23 mouse cellular contexts compared by ENCODE assay signal in the genomic region with DNA sequence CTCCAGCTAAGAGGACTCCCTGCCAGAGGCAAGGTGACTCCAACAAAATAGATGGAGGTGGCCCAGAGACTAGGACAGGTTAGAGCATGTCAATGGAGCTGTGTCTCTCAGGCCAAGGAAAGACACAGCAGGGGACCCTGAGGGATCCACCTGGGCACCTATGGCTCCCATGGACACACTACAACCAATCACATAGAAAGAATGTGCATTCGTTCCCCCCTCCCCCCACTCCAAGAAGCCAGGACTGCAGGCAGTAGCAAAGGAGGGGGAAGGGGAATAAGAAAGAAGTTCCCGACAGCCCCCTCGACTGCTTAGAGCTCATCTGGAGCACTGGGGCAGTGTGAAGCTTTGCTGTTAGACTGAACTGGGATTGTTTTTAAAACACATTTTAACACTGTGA.
DNase-seq lines count a peak whose midpoint lies in the region; ATAC-seq and TF ChIP-seq lines count a peak whose summit lies in the region.
"Had no signal": no experiment of that assay in that cellular context is flagged by ENCODE, and none has a peak within 500 bp of the region (broad histone marks: within the 10 kb centered on the region; RNA-seq: fewer than 3 reads in every experiment).

No protein-coding gene starts in this region.

- no peak for TF ChIP-seq CTCF in hindbrain, postnatal 0 days (IDR thresholded peaks at IDR 0.05; ENCODE audit: low read depth)

- H3K27me3 ChIP-seq in hindbrain, embryonic 10.5 days (ENCODE audit: insufficient read depth, poor library complexity, severe bottlenecking), result peaks cover 5% of the 10 kb centered on the region
- no peaks in the 10 kb centered on the region for H3K27me3 ChIP-seq in hindbrain, postnatal 0 days (ENCODE audit: insufficient read depth, low read length)
- H3K27me3 ChIP-seq in embryonic facial prominence, embryonic 10.5 days (replicated peaks; ENCODE audit: low read depth, poor library complexity, severe bottlenecking), result peaks cover 8% of the 10 kb centered on the region; the same call in 1 of the 2 replicates
- H3K27me3 ChIP-seq: embryonic facial prominence, embryonic 12.5 days; embryonic facial prominence, embryonic 15.5 days; heart, embryonic 12.5 days; heart, embryonic 15.5 days had no signal

- 46% methylated on average over 3 of the region's 3 CpGs for WGBS in hindbrain, embryonic 10.5 days
- 63% methylated on average over 3 of the region's 3 CpGs for WGBS in hindbrain, postnatal 0 days
- WGBS in embryonic facial prominence, embryonic 10.5 days, result 52% methylated on average over 3 of the region's 3 CpGs

- H3K9ac ChIP-seq in hindbrain, postnatal 0 days (replicated peaks; ENCODE audit: low read length), result no peak overlapping the region
- H3K9ac ChIP-seq: embryonic facial prominence, embryonic 12.5 days; embryonic facial prominence, embryonic 15.5 days; forebrain, postnatal 0 days; heart, embryonic 12.5 days; heart, embryonic 15.5 days; hindbrain, embryonic 14.5 days had no signal

- H3K4me1 ChIP-seq in hindbrain, embryonic 10.5 days (replicated peaks), result peaks cover 50% of the 10 kb centered on the region
- 0 out of 2 replicates have a peak, but pooled peaks cover 10% of the 10 kb centered on the region for H3K4me1 ChIP-seq in hindbrain, postnatal 0 days (ENCODE audit: insufficient read depth, low read length)
- peaks cover 46% of the 10 kb centered on the region for H3K4me1 ChIP-seq in embryonic facial prominence, embryonic 10.5 days
- H3K4me1 ChIP-seq: heart, embryonic 15.5 days had no signal

- DNase-seq in hindbrain, embryonic 10.5 days (ENCODE audit: low spot score), result no peak
- no peak for DNase-seq in hindbrain, postnatal 0 days (ENCODE audit: low spot score)
- DNase-seq in ES-CJ7 (ENCODE audit: low read depth, low spot score), result peak; percentile 76
- no peak for DNase-seq in embryonic facial prominence, embryonic 10.5 days (ENCODE audit: low spot score)
- DNase-seq in natural killer cell, adult 2 months (ENCODE audit: low spot score in 2 of 2), result no peak
- no peak for DNase-seq in frontal cortex, postnatal 14 days (ENCODE audit: low spot score in 2 of 2)
- DNase-seq: adrenal gland, adult 2 months; adrenal gland, postnatal 14 days; cerebellum, adult 11-12 months; cerebellum, adult 9-10 months; cerebellum, postnatal 14 days; forebrain, postnatal 0 days; gastrocnemius, postnatal 25 days; heart, adult 18-20 months; heart, postnatal 10 days; heart, postnatal 36 days had no signal

- H3K4me3 ChIP-seq in hindbrain, embryonic 10.5 days, result no peak overlapping the region
- no peak overlapping the region for H3K4me3 ChIP-seq in hindbrain, postnatal 0 days (ENCODE audit: low read length)
- no peak overlapping the region for H3K4me3 ChIP-seq in embryonic facial prominence, embryonic 10.5 days
- H3K4me3 ChIP-seq: embryonic facial prominence, embryonic 12.5 days; embryonic facial prominence, embryonic 15.5 days; heart, embryonic 12.5 days; heart, embryonic 15.5 days had no signal

- H3K9me3 ChIP-seq in hindbrain, embryonic 10.5 days, result no peaks in the 10 kb centered on the region
- no peaks in the 10 kb centered on the region for H3K9me3 ChIP-seq in hindbrain, postnatal 0 days (ENCODE audit: low read length)
- no peaks in the 10 kb centered on the region for H3K9me3 ChIP-seq in embryonic facial prominence, embryonic 10.5 days
- H3K9me3 ChIP-seq: embryonic facial prominence, embryonic 12.5 days; embryonic facial prominence, embryonic 15.5 days; heart, embryonic 12.5 days; heart, embryonic 15.5 days had no signal

- H3K36me3 ChIP-seq in hindbrain, embryonic 10.5 days, result no peaks in the 10 kb centered on the region
- no peaks in the 10 kb centered on the region for H3K36me3 ChIP-seq in hindbrain, postnatal 0 days (ENCODE audit: insufficient read depth, low read length)
- no peaks in the 10 kb centered on the region for H3K36me3 ChIP-seq in embryonic facial prominence, embryonic 10.5 days (replicated peaks)
- H3K36me3 ChIP-seq: embryonic facial prominence, embryonic 12.5 days; embryonic facial prominence, embryonic 15.5 days; heart, embryonic 12.5 days; heart, embryonic 15.5 days had no signal

- no peak for ATAC-seq in hindbrain, postnatal 0 days
- ATAC-seq: forebrain, embryonic 14.5 days; forebrain, postnatal 0 days; intestine, postnatal 0 days had no signal

- no peak overlapping the region for H3K4me2 ChIP-seq in hindbrain, postnatal 0 days (ENCODE audit: low read depth, low read length)
- H3K4me2 ChIP-seq: embryonic facial prominence, embryonic 12.5 days; embryonic facial prominence, embryonic 15.5 days; heart, embryonic 12.5 days; heart, embryonic 15.5 days; hindbrain, embryonic 14.5 days had no signal

- peak overlapping the region; percentile 50 for H3K27ac ChIP-seq in hindbrain, embryonic 10.5 days
- no peak overlapping the region for H3K27ac ChIP-seq in hindbrain, postnatal 0 days
- H3K27ac ChIP-seq in embryonic facial prominence, embryonic 10.5 days (replicated peaks), result peak overlapping the region; percentile 48; the same call in 1 of the 2 replicates
- H3K27ac ChIP-seq: embryonic facial prominence, embryonic 12.5 days; embryonic facial prominence, embryonic 15.5 days; heart, embryonic 15.5 days; hindbrain, embryonic 14.5 days had no signal
